7 mouse cellular contexts compared by ENCODE assay signal in the genomic region with DNA sequence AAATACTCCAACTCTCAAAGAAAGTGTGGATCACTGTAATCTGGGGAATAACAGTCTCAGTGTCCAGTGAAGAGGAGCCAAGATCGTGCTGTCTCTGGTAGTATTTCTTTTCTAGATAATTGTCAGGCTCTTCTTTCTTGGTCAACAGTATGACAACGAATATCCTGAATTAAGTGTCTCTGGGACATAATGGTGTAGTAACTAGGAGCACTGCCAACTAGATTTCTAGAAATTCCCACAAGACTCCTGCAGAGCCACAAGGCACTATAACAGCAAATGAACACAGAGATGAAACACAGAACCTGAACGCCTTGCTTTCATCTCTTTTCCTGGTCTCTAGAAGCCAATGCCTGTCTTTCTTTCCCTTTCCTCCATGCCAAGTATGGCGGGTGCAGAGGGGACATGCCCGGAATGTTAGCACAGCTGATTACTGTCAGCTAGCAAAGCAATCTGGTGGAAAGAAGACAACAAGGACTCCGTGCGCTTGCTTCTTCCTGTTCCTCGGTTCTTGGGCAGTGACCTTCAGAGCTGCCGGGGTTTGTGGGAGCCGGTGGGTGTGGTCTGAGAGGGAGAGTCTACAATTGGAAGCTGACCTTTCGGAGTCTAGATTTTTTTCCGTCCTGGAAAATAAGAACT.
DNase-seq lines count a peak whose midpoint lies in the region; ATAC-seq and TF ChIP-seq lines count a peak whose summit lies in the region.

No protein-coding gene starts in this region.

- no peak for ATAC-seq in forebrain, embryonic 15.5 days (replicated peaks)

- WGBS in forebrain, embryonic 15.5 days, result 61% methylated on average over 12 of the region's 12 CpGs
- WGBS in large intestine, adult 2 months, result 15% methylated on average over 12 of the region's 12 CpGs

- DNase-seq in ES-E14 (ENCODE audit: low read depth, low spot score) (no peak), ZHBTc4 (ENCODE audit: low read depth, low spot score) (peak; percentile 46)
- peak; percentile 61 to 64 for DNase-seq in heart, postnatal 36 days
- DNase-seq in large intestine, adult 2 months (ENCODE audit: low read depth, low spot score), result peak; percentile 3
- no peak for DNase-seq in thymus, postnatal 25 days

- intact Hi-C loops in heart, postnatal 36 days (cut with DNase I), result loop anchor here (2.0 to 5.0 kb wide), 3 partner anchors 79 to 167 kb away; partner anchors contain the start of gene Adamts9

- no peak overlapping the region for H3K9ac ChIP-seq in ES-E14 (ENCODE audit: insufficient read depth, low read depth, low read length, poor library complexity, severe bottlenecking)
- no peak overlapping the region for H3K9ac ChIP-seq in forebrain, embryonic 15.5 days (replicated peaks)

- H3K36me3 ChIP-seq in ES-E14 (ENCODE audit: control insufficient read depth, insufficient read depth, low read length, poor library complexity, severe bottlenecking), result no peaks in the 10 kb centered on the region
- H3K36me3 ChIP-seq in forebrain, embryonic 15.5 days, result no peaks in the 10 kb centered on the region
- no peaks in the 10 kb centered on the region for H3K36me3 ChIP-seq in myocyte (ENCODE audit: control insufficient read depth, insufficient read depth)

- H3K4me3 ChIP-seq in ES-E14 (ENCODE audit: insufficient read depth in 1 of 2, low read depth in 1 of 2, low read length in 2 of 2, poor library complexity in 1 of 2, severe bottlenecking in 1 of 2) (peak overlapping the region; percentile 25 to 51; a peak in 3 of 4 replicates), myocyte (no peak overlapping the region)
- H3K4me3 ChIP-seq in forebrain, embryonic 15.5 days, result no peak overlapping the region

- no peak overlapping the region for H3K27ac ChIP-seq in ES-E14 (ENCODE audit: insufficient read depth, low read depth, low read length, poor library complexity, severe bottlenecking)
- H3K27ac ChIP-seq in forebrain, embryonic 15.5 days (replicated peaks), result peak overlapping the region; percentile 63

- in situ Hi-C loops in ES-E14 (cut with MboI; ENCODE audit: low sequenced_read_pairs in 2 of 2, unreplicated experiment in 2 of 2), result no loop called here

- peaks cover 3 to 4% of the 10 kb centered on the region in 2 experiments for H3K4me1 ChIP-seq in ES-E14 (ENCODE audit: control insufficient read depth in 2 of 2, insufficient read depth in 2 of 2, low read length in 2 of 2, poor library complexity in 1 of 2)
- peaks cover 21% of the 10 kb centered on the region for H3K4me1 ChIP-seq in forebrain, embryonic 15.5 days

- TF ChIP-seq POLR2A in myocyte (IDR thresholded peaks at IDR 0.05; ENCODE audit: insufficient read length, low read depth), result no peak

- no peaks in the 10 kb centered on the region for H3K27me3 ChIP-seq in forebrain, embryonic 15.5 days
- no peaks in the 10 kb centered on the region for H3K27me3 ChIP-seq in myocyte (ENCODE audit: control insufficient read depth, insufficient read depth, insufficient read length)

- H3K4me2 ChIP-seq in forebrain, embryonic 15.5 days (replicated peaks), result 0 out of 2 replicates have a peak overlapping the region, but pooled peaks have one; percentile 5
- peak overlapping the region; percentile 74 for H3K4me2 ChIP-seq in myocyte (ENCODE audit: low read depth)

- H3ac ChIP-seq in myocyte (ENCODE audit: control insufficient read depth, insufficient read length), result no peak overlapping the region

- H3K9me3 ChIP-seq in ES-E14 (ENCODE audit: control insufficient read depth, insufficient read depth, low read depth, low read length), result no peaks in the 10 kb centered on the region
- H3K9me3 ChIP-seq in forebrain, embryonic 15.5 days, result no peaks in the 10 kb centered on the region

- no peaks in the 10 kb centered on the region for H3K79me2 ChIP-seq in myocyte (ENCODE audit: control insufficient read depth, insufficient read depth)

TF ChIP-seq in ES-E14, 5 proteins besides CTCF, POLR2A, EP300 and RAD21:
- no peak for TF ChIP-seq MAFK (IDR thresholded peaks at IDR 0.05; ENCODE audit: insufficient read depth, low read depth, low read length)
- no peak for TF ChIP-seq ZNF384 (IDR thresholded peaks at IDR 0.05; ENCODE audit: low read depth, low read length)
- no peak for TF ChIP-seq CHD2 (IDR thresholded peaks at IDR 0.05; ENCODE audit: low read depth, low read length)
- TF ChIP-seq HCFC1 (IDR thresholded peaks at IDR 0.05; ENCODE audit: borderline replicate concordance, insufficient read depth, low read length), result no peak
- TF ChIP-seq ZC3H11A (IDR thresholded peaks at IDR 0.05; ENCODE audit: borderline replicate concordance, low read depth, low read length), result no peak

TF ChIP-seq in myocyte, 11 proteins besides CTCF, POLR2A, EP300 and RAD21:
- TF ChIP-seq TCF12 (IDR thresholded peaks at IDR 0.05; ENCODE audit: insufficient read depth, poor library complexity, severe bottlenecking), result no peak
- TF ChIP-seq MYOD1 (IDR thresholded peaks at IDR 0.05; ENCODE audit: control insufficient read depth in 1 of 3, insufficient read length in 2 of 3, low read depth in 2 of 3), result no peak
- no peak for TF ChIP-seq TCF3 (IDR thresholded peaks at IDR 0.05; ENCODE audit: insufficient read length, low read depth)
- no peak for TF ChIP-seq MAX (IDR thresholded peaks at IDR 0.05; ENCODE audit: low read depth)
- no peak for TF ChIP-seq USF1 (IDR thresholded peaks at IDR 0.05; ENCODE audit: low read depth)
- no peak for TF ChIP-seq POLR2AphosphoS2 (IDR thresholded peaks at IDR 0.05; ENCODE audit: insufficient read length, low read depth)
- TF ChIP-seq MYOG (IDR thresholded peaks at IDR 0.05; ENCODE audit: control insufficient read depth in 1 of 3, insufficient read depth in 1 of 3, insufficient read length in 2 of 3, low read depth in 2 of 3), result no peak
- TF ChIP-seq E2F4 (IDR thresholded peaks at IDR 0.05; ENCODE audit: insufficient read depth), result no peak
- TF ChIP-seq REST (IDR thresholded peaks at IDR 0.05; ENCODE audit: insufficient read depth, insufficient read length), result no peak
- no peak for TF ChIP-seq CEBPB (IDR thresholded peaks at IDR 0.05; ENCODE audit: insufficient read depth, poor library complexity, severe bottlenecking)
- TF ChIP-seq SRF (IDR thresholded peaks at IDR 0.05; ENCODE audit: control insufficient read depth, insufficient read length, low read depth), result no peak

Comparison
In these comparisons a context has a peak if more than half of its experiments do, and no peak if none do; other contexts are left out.
1. DNase-seq: peak in ZHBTc4 (single experiment), heart, postnatal 36 days (2 of 2) and large intestine, adult 2 months (single experiment); none in ES-E14 (single experiment) and thymus, postnatal 25 days (single experiment).
2. H3K4me3 ChIP-seq: peak in ES-E14 (2 of 2); none in forebrain, embryonic 15.5 days (single experiment) and myocyte (single experiment).